Mouse (Mus musculus) lung, postnatal 0 days (tissue): ENCODE results near the gene Cdc42bpg. TPM values are rescaled to one million over a fixed set of nuclear protein-coding genes. Genes with fewer than 3 reads are reported as not detected.
A peak's percentile ranks its signal among the peaks of the same experiment; 100 is the strongest.
"Not testable (repeated sequence)": the region's sequence is repeated elsewhere in the genome, so short reads cannot be mapped to it uniquely, and the experiment has no call there.

ENCODE experiments used
- ATAC-seq: fragments of 200-750 bp; cut with Nextera tagmentation; 2 replicates; pipeline ENCODE4 v1.8.0; 2017; ENCODE audit warnings: moderate library complexity
- DNase-seq: peaks from one replicate; pipeline ENCODE4 v3.0.0-alpha.2; 2016; ENCODE audit warnings: low spot score
- H3K27ac ChIP-seq: fragments of 300-500 bp; sonication (generic); 2 replicates; pipeline ENCODE4 v1.5.1; 2014; ENCODE audit warnings: antibody characterized with exemption, mild to moderate bottlenecking, low read length, mixed read lengths
- H3K27me3 ChIP-seq: fragments of 300-500 bp; sonication (generic); replicated peaks from 2 replicates; pipeline ENCODE4 v1.6.1; 2014; ENCODE audit warnings: low read length, mixed read lengths; ENCODE audit not compliant: insufficient read depth
- H3K36me3 ChIP-seq: fragments of 300-500 bp; sonication (generic); 2 replicates; pipeline ENCODE4 v1.6.1; 2014; ENCODE audit warnings: low read length, mixed read lengths; ENCODE audit not compliant: insufficient read depth
- H3K4me1 ChIP-seq: fragments of 300-500 bp; sonication (generic); 2 replicates; pipeline ENCODE4 v1.6.1; 2014; ENCODE audit warnings: antibody characterized with exemption, low read depth, low read length, mixed read lengths; ENCODE audit not compliant: insufficient read depth
- H3K4me2 ChIP-seq: fragments of 300-500 bp; sonication (generic); replicated peaks from 2 replicates; pipeline ENCODE4 v1.6.1; 2014; ENCODE audit warnings: low read depth, mild to moderate bottlenecking, low read length, moderate library complexity, mixed read lengths
- H3K4me3 ChIP-seq: fragments of 300-500 bp; sonication (generic); 2 replicates; pipeline ENCODE4 v1.5.1; 2014; ENCODE audit warnings: low read depth, low read length
- H3K9ac ChIP-seq: fragments of 300-500 bp; sonication (generic); replicated peaks from 2 replicates; pipeline ENCODE4 v1.6.1; 2014; ENCODE audit warnings: low read depth, mild to moderate bottlenecking
- H3K9me3 ChIP-seq: fragments of 300-500 bp; sonication (generic); 2 replicates; pipeline ENCODE4 v1.6.1; 2016; ENCODE audit warnings: low read length, mixed read lengths
- CTCF ChIP-seq: IDR thresholded peaks from 2 replicates; pipeline ENCODE4 v1.5.1; 2016; ENCODE audit warnings: antibody characterized with exemption, mild to moderate bottlenecking
- EP300 ChIP-seq: IDR thresholded peaks from 2 replicates; pipeline ENCODE4 v1.6.1; 2016; ENCODE audit warnings: antibody characterized with exemption, mild to moderate bottlenecking, control low read depth
- WGBS: fragments of 180-500 bp; shearing (Covaris S2); extraction: QIAGEN DNeasy Blood & Tissue Kit; methylation state at CpG from one replicate; pipeline ENCODE4 v1.1.7; 2014; 5-methylcytosine and 5-hydroxymethylcytosine counted together
- polyA plus RNA-seq: library from polyadenylated mRNA; unstranded; fragments of >200 nt; fragmentation: Nextera tagmentation; extraction: Ambion mirVana; gene quantifications from 2 replicates; pipeline ENCODE4 v1.2.1, GENCODE M21; 2015

The Cdc42bpg gene
- polyA plus RNA-seq, 1 experiment from 2014 or later: 2.8 TPM

DNA sequence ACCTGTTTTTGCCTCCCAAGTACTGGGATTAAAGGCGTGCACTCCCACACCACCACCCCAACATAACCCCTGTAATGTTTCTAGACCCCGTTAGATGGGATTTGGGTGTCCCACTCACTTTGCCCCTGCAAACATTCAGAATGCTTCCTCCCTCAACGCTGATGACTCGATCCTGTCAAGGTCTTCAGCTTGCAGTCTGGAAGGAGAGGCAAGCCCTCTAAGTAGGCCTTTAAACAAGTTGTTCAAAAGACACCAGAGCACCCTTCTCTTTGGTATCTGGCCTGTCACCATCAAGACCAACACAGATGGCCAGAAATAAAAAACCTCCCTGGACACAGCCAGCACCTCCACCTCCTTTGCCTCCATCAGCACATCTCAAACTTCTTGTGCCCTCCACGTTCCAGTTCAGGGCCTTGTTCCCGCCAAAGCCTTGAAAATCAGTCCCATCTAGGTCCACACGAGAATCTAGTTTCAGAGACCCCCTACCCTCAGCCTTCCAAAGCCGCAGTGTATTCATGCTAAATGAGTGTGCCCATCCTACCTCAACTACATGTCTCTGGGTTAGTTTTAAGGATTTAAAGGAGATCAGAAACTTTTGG, 640 bp upstream of the Cdc42bpg start:
- ATAC-seq (no peak), DNase-seq (no peak)
- no peaks in the 10 kb centered on the region for H3K9me3 ChIP-seq
- peaks cover 13% of the 10 kb centered on the region for H3K4me1 ChIP-seq
- H3K27me3 ChIP-seq: no peaks in the 10 kb centered on the region
- peak overlapping the region; percentile 60 for H3K9ac ChIP-seq
- 62% methylated on average over 8 of the region's 8 CpGs for WGBS
- H3K4me3 ChIP-seq: peak overlapping the region; percentile 62
- TF ChIP-seq EP300: no peak
- TF ChIP-seq CTCF: no peak
- peak overlapping the region; percentile 90; the same call in 1 of the 2 replicates for H3K27ac ChIP-seq
- H3K4me2 ChIP-seq: peak overlapping the region; percentile 80
- H3K36me3 ChIP-seq: no peaks in the 10 kb centered on the region

DNA sequence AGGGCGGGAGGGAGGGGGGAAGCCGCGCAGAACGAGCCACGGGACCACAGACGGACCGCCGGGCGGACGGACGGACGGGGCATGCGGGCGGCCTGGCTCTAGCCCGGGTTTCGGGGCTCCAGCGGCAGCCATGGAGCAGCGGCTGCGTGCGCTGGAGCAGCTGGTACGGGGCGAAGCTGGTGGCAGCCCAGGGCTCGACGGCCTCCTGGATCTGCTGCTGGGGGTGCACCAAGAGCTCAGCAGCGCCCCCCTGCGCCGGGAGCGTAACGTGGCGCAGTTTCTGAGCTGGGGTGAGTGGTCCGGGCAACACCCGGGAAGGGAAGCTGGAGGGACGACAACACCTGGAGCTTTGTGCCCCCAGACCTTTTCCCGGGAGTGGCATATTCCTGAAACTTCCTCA, 330 bp downstream of the Cdc42bpg start:
- Histone ChIP-seq H3K4me3 (peak overlapping the region; percentile 62), H3K9me3 (no peaks in the 10 kb centered on the region), H3K36me3 (0 out of 2 replicates have a peak, but pooled peaks cover 4% of the 10 kb centered on the region), H3K27ac (peak overlapping the region; percentile 90), H3K4me1 (peaks cover 13% of the 10 kb centered on the region), H3K4me2 (peak overlapping the region; percentile 80), H3K9ac (peak overlapping the region; percentile 60), H3K27me3 (no peaks in the 10 kb centered on the region)
- ATAC-seq: peak; percentile 68
- TF ChIP-seq EP300 (no peak), CTCF (peak; percentile 90)
- peak; percentile 94 for DNase-seq
- 1% methylated on average over 31 of the region's 34 CpGs for WGBS

DNA sequence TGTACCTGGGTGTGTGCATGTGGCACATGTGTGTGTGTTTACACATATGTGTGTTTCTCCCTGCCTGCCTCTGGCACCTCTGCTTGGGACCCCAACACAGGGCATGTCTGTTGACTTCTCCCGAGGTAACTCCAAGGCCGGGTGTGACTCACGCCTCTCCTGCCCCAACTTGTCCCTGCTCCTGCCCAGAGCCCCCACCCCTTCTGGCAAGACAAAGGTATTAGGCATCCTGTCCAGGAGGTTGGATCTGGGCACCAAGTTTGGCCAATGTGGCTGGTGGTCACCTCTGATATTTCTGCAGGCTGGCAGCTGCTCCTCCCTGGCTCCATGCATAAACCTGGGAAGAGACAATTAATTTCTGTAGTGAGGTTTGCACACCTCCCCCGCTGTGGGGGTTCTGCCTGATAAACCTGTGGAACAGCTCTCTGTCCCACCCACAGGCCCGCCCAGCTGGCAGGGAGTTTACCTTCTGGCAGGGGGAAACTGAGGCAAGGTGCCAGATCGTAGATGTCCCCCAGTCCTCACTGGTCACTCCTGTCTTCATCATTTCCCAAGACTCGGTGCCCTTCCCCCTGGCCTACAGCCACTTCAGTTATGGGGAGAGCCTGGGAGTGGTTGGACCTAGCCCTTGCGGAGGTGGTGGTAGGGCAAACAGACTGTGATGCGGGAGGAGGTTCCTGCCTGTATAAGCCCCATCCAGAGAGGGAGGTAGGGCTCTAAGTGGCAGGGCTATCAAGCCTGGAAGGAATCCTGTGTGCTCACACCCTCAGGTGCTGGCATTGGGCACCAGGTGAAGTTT, 1.7 kb downstream of the Cdc42bpg start:
- DNase-seq (peak; percentile 93), ATAC-seq (peak; percentile 76)
- WGBS: 58% methylated on average over 9 of the region's 9 CpGs

DNA sequence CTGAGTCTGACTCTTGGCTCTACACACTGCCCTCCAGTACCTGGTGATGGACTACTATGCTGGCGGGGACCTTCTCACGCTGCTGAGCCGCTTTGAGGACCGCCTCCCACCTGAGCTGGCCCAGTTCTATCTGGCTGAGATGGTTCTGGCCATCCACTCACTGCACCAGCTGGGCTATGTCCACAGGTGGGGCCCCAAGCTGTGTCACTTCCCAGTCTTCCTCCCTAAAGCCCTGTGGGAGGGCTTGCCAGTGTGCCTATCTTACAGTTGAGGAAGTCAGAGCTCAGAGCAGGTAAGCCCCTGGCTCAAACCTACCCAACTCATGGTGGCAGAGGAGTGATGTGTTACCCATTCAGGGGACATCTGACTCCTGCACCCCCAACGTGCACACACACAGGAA, 3.9 kb downstream of the Cdc42bpg start:
- H3K4me2 ChIP-seq: no peak overlapping the region
- 93% methylated on average over 5 of the region's 5 CpGs for WGBS
- TF ChIP-seq EP300 (no peak), CTCF (no peak)
- H3K9me3 ChIP-seq: no peaks in the 10 kb centered on the region
- DNase-seq (no peak), ATAC-seq (no peak)
- H3K4me3 ChIP-seq: no peak overlapping the region
- no peak overlapping the region for H3K27ac ChIP-seq
- no peak overlapping the region for H3K9ac ChIP-seq
- peaks cover 5% of the 10 kb centered on the region for H3K4me1 ChIP-seq
- H3K36me3 ChIP-seq: peaks cover 10% of the 10 kb centered on the region; the same call in 1 of the 2 replicates
- H3K27me3 ChIP-seq: no peaks in the 10 kb centered on the region

More for the DNA sequence above, 1.7 kb downstream of the Cdc42bpg start:
- Histone ChIP-seq H3K9me3 (no peaks in the 10 kb centered on the region), H3K27ac (peak overlapping the region; percentile 90), H3K27me3 (no peaks in the 10 kb centered on the region), H3K4me3 (peak overlapping the region; percentile 62; the same call in 1 of the 2 replicates), H3K9ac (no peak overlapping the region), H3K4me1 (peaks cover 5% of the 10 kb centered on the region), H3K36me3 (peaks cover 6% of the 10 kb centered on the region; the same call in 1 of the 2 replicates), H3K4me2 (peak overlapping the region; percentile 80)
- TF ChIP-seq EP300: peak; percentile 42; the same call in 1 of the 2 replicates
- TF ChIP-seq CTCF: no peak

DNA sequence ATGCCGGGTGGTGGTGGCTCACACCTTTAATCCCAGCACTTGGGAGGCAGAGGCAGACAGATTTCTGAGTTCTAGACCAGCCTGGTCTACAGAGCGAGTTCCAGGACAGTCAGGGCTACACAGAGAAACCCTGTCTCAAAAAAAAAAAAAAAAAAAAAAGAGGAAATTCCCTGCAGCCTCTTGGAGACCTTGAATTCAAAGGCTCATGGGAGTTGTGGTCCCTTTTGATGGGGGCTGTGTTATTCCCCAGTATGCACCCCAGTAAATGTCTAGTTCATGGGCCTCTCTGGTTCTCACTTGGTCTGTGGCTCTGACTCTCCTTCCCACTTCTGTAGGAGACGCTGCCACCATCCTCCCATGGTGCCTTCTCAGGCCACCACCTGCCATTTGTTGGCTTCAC, 5.5 kb downstream of the Cdc42bpg start:
- DNase-seq, H3K4me1 ChIP-seq, H3K9me3 ChIP-seq, H3K27ac ChIP-seq, ATAC-seq, H3K4me3 ChIP-seq, H3K9ac ChIP-seq, H3K27me3 ChIP-seq, H3K4me2 ChIP-seq: not testable (repeated sequence)
- peaks cover 23% of the 10 kb centered on the region; the same call in 1 of the 2 replicates for H3K36me3 ChIP-seq
- 81% methylated on average over 3 of the region's 3 CpGs for WGBS

DNA sequence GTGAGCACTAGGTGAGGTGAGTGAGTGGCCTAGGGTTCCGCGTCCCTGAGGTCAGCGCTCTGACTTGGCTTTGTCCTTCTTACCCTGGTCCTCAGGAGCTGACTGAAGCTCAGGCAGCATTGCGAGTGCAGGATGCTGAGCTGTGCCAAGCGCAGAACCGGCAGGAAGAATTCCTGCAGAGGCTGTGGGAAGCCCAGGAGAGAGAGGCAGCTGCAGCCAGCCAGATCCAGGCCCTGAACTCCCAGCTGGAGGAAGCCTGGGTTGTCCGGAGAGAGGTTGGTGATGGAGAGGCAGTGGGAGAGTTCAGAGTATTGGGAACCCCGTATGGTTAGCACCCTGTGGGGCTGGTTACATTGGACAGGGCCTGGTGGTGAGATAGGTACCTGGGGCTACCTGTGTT, 7.5 kb downstream of the Cdc42bpg start:
- no peak for DNase-seq
- H3K27me3 ChIP-seq: no peaks in the 10 kb centered on the region
- 81% methylated on average over 8 of the region's 8 CpGs for WGBS
- H3K27ac ChIP-seq: peak overlapping the region; percentile 72
- no peak for ATAC-seq
- no peak overlapping the region for H3K4me2 ChIP-seq
- no peak overlapping the region for H3K9ac ChIP-seq
- H3K36me3 ChIP-seq: peaks cover 42% of the 10 kb centered on the region
- no peak overlapping the region for H3K4me3 ChIP-seq
- H3K4me1 ChIP-seq: peaks cover 1% of the 10 kb centered on the region; the same call in 1 of the 2 replicates
- TF ChIP-seq EP300 (no peak), CTCF (no peak)
- no peaks in the 10 kb centered on the region for H3K9me3 ChIP-seq
